Mouse (Mus musculus) hindlimb bud, embryonic 11.5 days (tissue): ENCODE measurements around the gene Etv5.

Experiments
- DNase-seq: peaks from one replicate; pipeline ENCODE4 v3.0.0-alpha.2; 2012; ENCODE audit warnings: low read depth, low spot score; ENCODE audit errors: extremely low spot score

The Etv5 gene

DNA sequence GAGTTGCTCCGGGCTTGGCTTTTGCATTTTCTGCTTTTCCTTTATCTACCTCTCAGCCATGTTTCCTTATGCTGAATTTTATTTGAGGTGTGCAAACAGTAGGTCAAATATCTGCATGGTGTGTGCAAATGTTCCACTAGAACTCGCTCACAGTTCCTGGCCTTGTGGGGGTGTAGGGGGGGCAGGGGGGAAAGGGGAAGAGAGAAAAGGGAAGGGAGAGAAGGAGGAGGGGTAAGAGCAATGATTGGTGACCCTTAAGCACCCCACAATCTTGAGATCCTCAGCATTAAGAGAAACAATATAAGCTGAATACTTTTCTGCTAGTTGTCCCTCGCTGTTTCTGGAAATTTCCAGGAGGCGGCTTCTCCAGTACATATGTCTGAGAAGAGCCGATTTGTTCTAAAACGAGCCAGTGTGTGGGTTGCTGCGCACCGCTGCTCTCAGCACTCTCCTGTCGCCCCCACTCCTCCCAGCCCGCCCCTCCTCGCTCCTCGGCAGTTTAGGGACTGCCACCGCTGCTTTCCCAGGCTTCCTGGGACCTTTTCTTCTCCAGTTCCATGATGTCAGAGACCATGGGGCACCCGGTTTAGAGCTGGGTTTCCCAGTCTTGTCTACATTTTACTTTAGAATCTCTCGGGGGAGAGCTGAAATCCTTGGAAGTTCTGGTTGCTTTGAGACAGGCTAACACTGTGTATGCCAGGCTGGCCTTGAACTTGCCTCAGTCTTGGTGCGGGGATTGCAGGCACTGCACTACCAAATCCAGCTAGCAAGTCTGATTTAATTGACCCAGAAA lies 90.8 kb downstream of the Etv5 start:
- DNase-seq: no peak

DNA sequence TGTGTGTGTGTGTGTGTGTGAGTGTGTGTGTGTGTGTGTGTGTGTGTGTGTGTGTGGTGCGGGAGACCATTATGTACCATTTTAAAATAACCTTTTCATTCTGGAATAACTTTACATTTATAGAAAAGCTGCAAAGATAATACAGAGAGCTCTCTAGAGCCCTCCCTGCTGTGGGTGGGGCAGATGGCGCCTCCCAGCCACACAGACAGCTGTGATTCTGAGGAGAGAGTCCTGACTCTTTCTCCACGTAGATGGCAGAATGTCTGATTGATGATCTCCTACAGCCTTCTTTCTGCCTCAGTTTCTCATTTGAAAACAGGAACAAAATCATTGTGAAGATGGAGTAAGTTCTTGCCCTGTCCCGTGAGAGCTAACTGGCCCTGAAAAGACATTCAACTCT lies 91.5 kb downstream of the Etv5 start:
- DNase-seq: no peak

DNA sequence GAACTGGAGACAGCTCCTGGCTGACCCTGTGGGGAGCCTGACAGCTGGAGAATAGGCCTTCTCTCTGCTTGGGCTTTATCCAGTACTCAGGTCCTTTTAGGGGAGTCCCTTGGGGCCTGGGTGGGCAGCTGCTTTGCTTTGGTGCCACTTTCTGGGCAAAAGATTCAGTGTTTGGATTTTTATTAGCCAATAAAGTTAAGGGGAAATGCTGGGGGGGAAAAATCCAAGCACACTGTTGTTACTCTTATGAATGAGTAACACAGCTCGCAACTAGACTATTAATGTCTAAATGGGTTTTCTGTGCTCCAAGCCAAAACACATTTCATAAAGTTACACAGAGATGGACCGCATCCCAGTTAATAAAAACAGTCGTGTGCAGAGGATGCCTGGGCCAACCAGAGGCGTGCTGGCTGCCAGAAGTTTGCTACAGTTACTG lies 98.3 kb downstream of the Etv5 start:
- no peak for DNase-seq

DNA sequence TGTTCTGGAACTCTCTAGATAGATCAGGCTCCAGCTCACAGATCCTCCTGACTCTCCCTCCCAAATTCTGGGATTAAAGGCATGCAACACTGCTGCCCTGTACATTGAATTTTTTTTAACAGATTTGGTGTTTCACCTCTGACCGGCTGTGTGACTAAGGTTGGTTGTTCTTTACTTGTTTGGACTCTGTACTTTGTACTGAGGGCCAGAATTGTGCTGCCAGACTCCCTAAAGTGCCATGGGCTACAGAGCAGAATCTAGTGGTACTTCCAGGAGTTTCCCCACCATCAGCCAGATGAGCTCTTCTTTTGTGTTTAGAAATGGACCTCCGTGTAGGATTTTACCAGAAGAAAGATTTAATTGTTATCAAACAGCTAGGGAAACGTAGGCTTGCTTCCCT lies 103.7 kb downstream of the Etv5 start:
- DNase-seq: no peak
